Mouse (Mus musculus): ENCODE measurements around the gene Crim1. TPM values are rescaled to one million over a fixed set of nuclear protein-coding genes. Genes with fewer than 3 reads are reported as not detected.

Gene Crim1
- total RNA-seq, 2 experiments from 2014 or later = 56.6 to 60.5 TPM

DNA sequence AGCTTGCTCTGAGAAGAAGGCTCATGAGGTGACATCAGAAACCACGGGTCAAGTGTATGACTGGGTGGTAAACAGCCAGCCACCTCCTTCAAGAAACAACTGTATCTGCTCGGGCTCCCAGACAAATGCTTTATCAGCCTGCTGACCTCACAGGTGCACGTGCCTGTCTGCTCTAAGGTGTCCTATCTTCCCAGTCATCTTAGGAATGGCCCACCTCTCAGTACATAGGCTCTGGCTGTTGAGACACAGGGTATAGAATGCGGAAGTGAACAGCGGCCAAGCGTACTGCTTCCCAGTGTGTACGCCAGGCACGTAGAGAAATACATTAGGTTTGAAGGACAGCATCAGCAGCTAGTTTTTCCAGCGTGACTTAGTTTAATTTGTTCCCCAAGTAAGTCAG is 106.4 kb downstream of the Crim1 start:
- no peak for DNase-seq (ENCODE audit: extremely low spot score in 1 of 2, low spot score in 2 of 2)
- intact Hi-C loops (cut with DNase I) = no loop called here

DNA sequence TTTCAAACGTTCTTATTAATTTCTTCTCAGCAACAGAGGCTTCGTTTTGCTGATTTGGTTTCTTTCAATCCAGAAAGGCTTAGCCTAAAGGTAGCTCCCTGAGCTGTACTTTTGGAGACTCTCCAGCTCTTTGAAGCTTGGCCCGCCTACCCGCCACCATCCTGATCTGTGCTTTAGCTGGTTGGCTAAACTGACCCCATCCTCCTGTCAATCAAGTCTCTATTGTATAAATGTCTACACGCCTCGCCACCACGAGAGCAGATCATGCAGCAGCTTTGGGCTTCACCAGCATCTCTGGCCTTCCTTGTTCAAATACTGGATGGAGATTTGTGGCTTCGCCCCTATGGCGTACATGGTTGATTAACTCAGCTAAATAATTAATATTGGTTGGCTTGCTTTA is 108.2 kb downstream of the Crim1 start:
- intact Hi-C loops (cut with DNase I) = no loop called here
- no peak for DNase-seq (ENCODE audit: extremely low spot score in 1 of 2, low spot score in 2 of 2)

DNA sequence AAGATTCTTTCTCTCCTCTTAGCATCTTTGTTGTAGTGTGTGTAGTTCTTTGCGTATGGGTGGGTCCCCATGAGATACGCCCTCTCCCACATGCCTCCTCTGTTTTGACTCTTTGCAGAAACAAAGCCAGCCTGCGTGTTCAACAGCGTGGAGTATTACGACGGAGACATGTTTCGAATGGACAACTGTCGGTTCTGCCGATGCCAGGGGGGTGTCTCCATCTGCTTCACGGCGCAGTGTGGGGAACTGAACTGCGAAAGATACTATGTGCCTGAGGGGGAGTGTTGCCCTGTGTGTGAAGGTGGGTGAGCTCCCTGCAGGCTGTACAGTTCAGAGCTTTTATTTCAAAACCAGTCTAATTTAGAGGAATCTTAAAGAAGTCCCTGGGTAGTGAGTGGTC is 113.0 kb downstream of the Crim1 start:
- intact Hi-C loops (cut with DNase I) = no loop called here
- no peak for DNase-seq (ENCODE audit: extremely low spot score in 1 of 2, low spot score in 2 of 2)

DNA sequence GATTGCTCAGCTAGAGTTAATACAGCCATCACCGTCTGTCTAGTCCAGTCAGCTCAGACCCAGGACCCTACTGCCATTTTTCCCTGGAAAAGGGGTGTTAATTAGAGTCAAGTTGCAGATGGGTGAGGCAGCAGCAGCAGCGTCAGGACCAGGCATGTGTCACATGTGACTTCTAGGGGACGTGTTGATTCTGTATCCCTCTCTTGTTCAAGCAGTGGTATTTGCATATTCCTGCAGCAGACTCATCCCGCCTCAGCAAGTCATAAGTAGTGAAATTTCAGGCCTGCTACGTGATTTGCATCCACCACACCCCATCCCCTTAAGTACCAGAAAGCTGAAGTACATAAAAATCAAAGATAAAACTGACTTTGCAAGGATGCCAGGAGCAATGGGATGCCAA is 113.6 kb downstream of the Crim1 start:
- intact Hi-C loops (cut with DNase I) = no loop called here
- no peak for DNase-seq (ENCODE audit: extremely low spot score in 1 of 2, low spot score in 2 of 2)

DNA sequence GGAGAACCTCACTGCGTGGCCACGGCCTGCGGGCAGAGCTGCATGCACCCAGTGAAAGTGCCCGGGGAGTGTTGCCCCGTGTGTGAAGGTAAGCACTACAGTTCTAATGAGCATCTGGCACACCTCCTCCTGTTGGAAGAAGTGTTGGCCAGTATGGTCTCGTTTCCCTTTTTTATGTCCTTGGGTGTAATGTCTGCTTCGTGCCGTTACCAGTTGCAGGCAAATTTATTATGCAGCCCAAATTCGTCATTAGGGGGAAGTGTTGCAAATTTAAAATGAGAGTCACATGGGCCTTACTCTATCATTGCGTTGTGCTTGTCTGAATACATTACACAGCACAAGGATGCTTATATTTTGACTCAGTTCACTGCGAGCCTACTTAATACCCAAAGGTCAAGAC is 115.6 kb downstream of the Crim1 start:
- intact Hi-C loops (cut with DNase I) = no loop called here
- no peak for DNase-seq (ENCODE audit: extremely low spot score in 1 of 2, low spot score in 2 of 2)

DNA sequence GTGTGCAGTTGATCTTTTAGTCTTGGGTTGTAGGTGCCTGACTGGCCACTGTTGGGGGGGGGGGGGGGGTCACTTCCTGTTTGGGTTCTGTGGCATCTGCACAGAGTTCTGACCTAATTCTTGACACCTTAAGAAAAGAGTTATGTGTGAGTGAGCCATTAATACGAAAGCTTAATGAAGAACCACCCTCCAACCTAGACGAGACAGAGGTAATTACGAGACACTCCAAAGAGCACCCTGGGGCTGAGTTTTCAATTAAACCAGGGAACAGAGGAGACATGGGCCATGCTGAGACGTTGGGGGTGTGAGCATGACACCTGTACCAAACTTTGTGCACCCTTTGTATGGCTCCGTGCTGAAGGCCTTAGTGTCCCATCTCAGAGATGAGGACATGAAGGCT is 117.3 kb downstream of the Crim1 start:
- intact Hi-C loops (cut with DNase I) = no loop called here
- no peak for DNase-seq (ENCODE audit: extremely low spot score in 1 of 2, low spot score in 2 of 2)

DNA sequence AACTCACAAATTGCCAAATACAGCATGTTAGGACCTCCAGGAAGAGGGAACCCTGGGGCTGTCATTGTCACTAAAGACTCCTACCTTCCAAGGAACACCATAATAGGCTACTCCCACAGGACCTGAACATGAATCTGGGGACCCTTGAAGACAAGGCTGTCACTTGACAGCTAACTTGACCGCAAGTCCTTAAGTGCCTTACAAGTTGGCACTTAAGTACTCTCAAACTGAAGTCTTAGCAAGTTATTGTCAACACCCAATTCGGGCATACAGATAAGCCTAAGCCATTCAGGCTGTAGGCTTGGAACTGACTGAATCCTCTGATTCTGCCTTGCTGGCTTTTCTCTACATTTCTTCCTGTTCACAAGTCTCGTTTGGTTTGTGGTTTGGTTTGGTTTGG is 118.8 kb downstream of the Crim1 start:
- no peak for DNase-seq (ENCODE audit: extremely low spot score in 1 of 2, low spot score in 2 of 2)
- intact Hi-C loops (cut with DNase I) = no loop called here

DNA sequence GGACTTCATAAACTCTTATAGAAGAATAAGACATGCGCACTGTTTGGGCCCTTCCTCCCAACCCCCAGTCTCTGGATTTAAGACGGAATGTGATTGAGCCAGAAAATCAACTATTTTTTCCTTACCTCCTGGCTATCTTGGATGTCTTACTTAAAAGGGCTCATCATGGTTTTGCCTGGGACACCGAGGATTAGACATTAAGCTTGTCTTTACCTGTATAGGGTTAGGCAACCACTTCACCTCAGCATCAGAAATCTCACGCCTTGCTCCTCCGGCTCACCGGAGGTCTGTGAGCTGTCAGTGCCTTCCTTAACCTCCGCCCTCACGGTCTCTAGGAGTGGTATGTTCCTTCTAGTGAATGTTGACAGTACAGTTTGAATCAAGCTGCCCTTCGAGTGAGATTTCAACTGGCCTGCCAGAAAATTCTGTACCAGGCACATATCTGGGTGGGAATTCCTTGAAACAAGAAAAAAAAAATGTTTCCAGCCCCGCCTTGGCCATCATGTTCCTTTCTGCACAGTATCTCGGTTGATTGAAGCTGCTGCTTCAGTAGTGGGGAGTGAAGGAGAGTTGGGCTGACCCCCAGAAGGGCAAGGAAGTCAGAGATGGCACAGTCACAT is 121.3 kb downstream of the Crim1 start:
- DNase-seq (ENCODE audit: extremely low spot score in 1 of 2, low spot score in 2 of 2) = no peak
- intact Hi-C loops (cut with DNase I) = no loop called here

DNA sequence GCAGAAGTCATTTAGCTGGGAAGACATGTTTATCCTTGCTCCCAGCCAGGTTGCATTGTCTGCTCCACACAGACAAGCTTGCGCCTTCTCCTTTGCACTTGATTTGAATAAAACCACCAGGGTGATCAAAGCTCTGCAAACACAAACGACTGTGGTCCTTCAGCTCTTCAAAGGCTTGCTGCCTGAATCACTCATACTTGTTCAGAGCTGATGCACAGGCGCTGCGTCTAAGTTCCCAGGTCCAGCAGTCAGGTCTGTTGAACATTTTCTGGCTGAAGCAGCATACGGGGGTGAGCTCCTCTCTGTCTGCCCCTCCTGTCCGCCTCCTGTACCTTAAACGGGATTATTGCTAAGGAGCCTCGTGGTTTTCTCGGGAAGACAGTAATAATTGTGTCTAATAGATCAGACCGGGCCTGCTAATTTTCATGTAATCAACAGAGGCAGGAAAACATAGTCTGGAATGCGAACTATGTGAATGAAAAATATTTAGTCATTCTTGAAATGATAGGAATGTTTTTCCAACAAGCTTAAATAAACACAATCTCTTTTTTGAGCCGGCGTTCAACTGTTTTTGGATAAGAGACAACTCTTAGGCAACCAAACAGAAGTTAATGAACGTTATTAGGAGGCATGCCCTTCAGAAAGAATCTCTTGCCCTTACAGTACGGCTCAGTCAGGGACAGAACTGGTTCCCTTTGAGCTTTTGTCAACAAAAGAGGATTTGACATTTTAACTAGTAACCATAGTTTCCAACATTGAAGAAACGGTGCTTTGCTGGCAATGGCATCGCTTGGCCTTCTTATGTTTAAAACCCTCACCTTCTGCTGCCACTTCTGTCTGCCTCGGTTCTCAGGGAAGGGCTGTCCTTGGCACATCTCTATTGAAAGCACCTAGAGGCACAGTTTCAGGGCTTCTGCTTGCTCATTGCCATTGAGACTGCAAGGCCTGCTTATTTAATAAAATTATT is 122.6 kb downstream of the Crim1 start:
- intact Hi-C loops (cut with DNase I) = no loop called here
- no peak for DNase-seq (ENCODE audit: extremely low spot score in 1 of 2, low spot score in 2 of 2)

DNA sequence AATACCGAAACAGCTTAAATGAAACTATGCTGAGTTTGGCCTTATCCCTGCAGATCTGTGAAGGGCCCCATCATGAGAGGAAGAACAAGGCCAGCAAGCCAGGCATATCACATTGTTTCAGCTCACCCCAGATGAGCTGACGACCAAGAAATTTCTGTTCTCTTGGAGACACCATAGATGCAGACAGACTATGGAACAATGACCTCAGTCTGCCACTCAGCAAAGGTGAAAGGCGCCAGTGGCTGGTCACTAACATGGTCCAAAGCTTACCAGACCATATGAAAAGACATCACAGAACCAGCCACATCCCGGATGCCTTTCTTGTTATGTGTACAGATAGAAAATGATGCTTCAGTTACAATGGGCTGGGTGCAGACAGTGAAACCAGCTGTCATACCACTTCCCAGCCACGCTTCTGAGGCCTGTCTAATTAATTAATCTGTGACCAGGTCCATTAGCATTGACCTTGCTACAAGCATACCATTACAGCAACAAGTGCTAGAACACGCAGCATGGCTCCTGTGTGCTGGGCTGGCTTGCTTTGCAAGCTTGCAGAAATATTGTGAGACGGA is 125.8 kb downstream of the Crim1 start:
- intact Hi-C loops (cut with DNase I) = no loop called here
- no peak for DNase-seq (ENCODE audit: extremely low spot score in 1 of 2, low spot score in 2 of 2)

DNA sequence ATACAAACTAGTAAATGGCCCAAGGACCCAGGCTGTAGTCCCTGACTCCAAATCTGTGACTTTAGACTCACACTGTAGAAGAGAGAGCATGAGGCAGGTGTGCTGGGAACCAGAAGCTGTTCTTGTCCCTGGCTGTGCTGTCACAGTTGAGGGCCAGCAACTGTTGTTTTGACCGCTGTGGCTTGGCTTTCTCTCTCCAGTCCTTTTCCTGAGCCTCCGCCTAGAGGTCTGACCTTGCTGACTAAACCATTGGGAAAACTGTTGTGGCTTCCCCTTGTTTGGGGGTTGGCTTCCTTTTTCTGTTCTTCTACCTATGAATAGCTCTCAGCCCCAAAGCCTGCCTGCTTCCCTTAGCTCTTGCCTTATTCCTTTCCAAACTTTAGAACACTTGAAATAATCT is 126.3 kb downstream of the Crim1 start:
- intact Hi-C loops (cut with DNase I) = no loop called here
- no peak for DNase-seq (ENCODE audit: extremely low spot score in 1 of 2, low spot score in 2 of 2)

DNA sequence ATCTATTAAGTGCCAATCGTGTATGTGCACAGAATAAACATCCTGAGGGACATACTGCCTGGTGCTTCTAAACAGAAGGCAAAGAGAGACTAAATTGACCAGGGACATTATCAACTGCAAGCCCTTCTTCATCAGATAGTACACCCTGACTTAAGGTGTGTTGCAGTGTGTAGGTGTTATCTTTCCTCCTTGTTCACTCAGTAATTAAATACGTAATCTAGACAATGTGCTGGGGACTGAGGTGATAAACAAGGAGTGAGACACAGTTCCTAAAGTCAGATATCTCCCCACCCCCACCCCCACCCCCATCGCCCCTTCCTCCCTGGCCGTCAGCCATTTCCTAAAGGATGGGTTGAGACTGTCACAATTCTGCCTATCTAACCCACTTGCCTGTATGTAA is 127.1 kb downstream of the Crim1 start:
- no peak for DNase-seq (ENCODE audit: extremely low spot score in 1 of 2, low spot score in 2 of 2)
- intact Hi-C loops (cut with DNase I) = no loop called here

DNA sequence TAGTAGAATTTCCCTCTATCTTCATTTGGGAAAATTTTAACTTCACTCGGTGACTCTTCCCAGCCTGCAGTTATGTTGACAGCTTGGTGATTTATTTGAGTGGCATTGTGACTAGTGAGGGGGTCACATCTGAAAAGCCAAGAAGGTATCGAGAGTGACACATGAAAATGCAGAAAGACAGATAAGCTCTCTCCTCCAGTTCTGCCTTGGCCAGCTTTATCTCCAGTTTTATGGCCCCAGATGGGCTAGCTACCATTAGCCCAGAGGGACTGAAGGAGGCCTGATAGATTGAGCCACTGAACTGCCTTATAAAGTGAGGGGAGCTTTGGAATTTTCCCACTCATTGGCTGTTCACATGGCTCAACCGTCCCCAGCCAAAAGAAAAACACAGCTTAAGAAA is 128.2 kb downstream of the Crim1 start:
- DNase-seq (ENCODE audit: extremely low spot score in 1 of 2, low spot score in 2 of 2) = no peak
- intact Hi-C loops (cut with DNase I) = no loop called here

DNA sequence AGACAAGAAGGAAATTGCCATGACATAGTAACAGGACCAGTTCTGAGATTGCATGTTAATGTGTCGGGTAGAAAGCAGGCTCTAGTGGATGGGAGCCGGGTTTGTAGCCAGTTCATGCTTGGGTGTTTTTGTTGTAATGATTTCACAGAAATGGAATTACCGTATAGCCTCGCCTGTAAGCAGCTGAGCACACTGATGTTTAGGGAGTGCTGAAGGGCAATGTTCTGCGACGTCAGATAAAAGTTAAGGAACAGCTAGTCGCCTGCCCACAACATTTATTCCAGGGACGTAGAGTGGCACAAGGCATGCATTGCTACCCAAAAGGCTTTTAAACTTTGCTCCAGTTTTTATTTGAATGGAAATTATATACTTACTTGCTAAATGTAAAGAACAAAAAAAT is 131.4 kb downstream of the Crim1 start:
- no peak for DNase-seq (ENCODE audit: extremely low spot score in 1 of 2, low spot score in 2 of 2)
- intact Hi-C loops (cut with DNase I) = no loop called here

DNA sequence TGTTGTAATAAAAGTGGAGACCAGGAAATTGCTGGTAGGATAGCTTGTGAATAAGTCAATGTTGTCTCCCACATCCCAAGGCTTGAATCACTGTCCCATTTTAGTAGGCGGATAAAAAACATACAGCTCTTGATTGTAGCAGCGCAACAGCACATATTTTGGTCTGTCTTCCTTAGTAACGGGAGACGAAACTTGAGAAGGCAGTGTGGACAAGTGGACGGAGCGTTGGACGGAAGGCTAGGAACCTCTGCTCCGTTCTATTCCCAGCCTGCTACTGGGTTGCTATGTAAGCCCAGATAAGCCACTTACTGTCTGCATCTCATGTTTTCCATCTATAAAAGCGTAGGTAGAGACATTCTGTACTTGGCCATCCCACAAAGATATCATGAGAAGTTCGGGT is 133.2 kb downstream of the Crim1 start:
- intact Hi-C loops (cut with DNase I) = no loop called here
- DNase-seq (ENCODE audit: extremely low spot score in 1 of 2, low spot score in 2 of 2) = no peak

DNA sequence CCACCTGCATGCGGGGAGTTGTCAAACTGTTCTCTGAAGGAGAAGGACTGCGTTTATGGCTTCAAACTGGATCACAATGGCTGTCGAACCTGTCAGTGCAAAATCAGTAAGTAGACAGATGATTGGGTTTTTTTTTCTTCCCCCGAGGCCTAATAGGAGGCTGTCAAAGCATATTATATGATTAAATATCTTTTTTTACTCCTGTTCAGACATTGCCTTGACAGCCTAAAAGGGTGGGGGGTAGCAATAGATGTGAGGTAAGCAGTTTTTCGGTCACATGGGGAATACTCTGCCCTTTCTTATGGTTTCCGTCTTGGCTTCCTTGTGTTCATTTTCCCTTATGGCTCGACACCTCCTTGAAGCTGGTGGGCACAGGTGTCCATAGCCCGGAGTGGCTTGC is 135.2 kb downstream of the Crim1 start:
- DNase-seq (ENCODE audit: extremely low spot score in 1 of 2, low spot score in 2 of 2) = no peak
- intact Hi-C loops (cut with DNase I) = no loop called here

DNA sequence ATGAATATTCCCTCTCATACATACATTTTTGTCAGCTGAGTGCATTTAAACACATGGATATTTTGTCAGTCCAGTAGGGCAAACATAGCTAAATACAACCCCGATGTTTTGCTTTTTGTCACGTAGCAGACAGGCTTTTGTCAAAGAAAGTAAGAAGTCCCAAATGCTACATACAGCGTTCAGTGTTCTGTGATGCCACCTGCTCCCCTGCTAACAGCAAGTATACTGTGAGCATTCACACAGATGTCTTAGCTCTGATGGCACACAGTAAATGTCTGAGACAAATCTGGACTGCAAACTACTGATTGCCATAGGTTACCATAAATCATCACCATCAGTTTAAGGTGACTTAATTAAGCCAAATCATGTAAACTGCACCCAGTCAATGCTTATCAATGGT is 143.6 kb downstream of the Crim1 start:
- no peak for DNase-seq (ENCODE audit: extremely low spot score in 1 of 2, low spot score in 2 of 2)
- intact Hi-C loops (cut with DNase I) = no loop called here

DNA sequence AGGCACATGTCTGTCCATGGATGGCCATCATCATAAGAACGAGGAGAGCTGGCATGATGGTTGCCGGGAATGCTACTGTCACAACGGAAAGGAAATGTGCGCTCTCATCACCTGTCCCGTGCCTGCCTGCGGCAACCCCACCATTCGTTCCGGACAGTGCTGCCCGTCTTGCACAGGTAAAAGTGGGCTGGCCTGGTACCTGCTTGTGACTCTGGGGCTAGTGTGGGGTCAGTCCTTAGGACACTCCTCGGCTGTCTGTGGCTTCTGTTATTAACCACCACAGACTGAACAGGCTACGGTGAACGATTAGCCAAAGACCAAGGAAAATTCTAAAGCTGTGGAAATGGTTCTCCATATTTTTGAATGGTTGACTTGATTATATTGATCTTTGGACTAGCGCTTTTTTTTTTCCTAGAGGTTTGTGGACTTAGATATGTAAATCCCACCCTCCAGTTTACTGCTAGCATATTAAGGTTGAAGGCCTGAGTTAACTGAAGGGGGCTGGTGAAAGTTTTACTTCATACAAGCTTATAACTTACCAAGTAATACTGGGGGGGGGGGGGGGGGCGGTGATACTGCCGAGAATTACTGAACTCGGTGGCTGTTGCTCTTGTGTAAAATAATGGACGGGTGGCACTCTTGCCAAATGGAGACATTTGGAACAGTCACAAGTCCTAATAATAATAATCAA is 147.2 kb downstream of the Crim1 start:
- DNase-seq (ENCODE audit: extremely low spot score in 1 of 2, low spot score in 2 of 2) = no peak
- intact Hi-C loops (cut with DNase I) = no loop called here

DNA sequence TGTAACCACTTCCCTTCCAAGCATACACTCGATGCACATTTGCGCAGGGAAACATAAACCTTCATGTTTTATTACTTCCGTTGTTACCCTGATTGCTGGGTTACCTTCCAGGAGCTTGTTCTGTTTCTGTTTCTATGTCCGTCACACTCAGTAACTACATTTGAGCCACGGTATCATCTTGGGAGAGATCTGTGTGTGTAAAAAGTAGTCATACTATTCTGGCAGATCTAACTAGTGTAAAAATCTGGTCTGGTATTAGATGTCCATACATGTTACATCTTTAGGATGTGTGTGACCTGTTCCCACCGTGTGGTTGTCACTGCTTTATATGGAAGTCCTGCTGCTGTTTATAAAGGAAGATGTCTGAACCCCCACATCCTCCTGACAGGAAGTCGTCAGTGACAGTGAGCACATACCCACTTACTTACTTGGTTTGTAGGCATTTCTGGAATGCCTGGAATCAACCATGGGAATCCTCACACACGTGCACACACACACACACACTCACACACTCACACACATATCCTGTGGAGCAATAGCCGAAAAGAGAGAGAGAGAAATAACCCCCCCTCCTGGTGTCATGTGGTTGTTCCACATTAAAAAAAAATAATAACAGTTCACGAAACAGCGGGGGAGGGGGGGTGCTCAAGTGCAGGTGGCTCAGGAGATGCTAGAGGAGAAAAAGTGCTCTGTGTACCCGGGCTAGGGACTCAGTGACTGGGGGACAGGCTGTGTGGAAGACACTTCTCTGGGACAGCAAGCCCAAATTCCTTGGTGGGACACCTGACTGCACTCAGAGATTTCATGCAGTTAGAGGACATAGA is 151.8 kb downstream of the Crim1 start:
- intact Hi-C loops (cut with DNase I) = no loop called here
- no peak for DNase-seq (ENCODE audit: extremely low spot score in 1 of 2, low spot score in 2 of 2)
